Mouse (Mus musculus) right cerebral cortex, adult 2 months (tissue): ENCODE measurements around the gene Myh7.
A peak's percentile ranks its signal among the peaks of the same experiment; 100 is the strongest.
"Not testable (repeated sequence)": the region's sequence is repeated elsewhere in the genome, so short reads cannot be mapped to it uniquely, and the experiment has no call there.

Experiments
- DNase-seq, 2 experiments: peaks; one replicate each; pipeline ENCODE4 v3.0.0; 2021 to 2022; ENCODE audit warnings: low spot score in 2 of 2

Myh7 gene

DNA sequence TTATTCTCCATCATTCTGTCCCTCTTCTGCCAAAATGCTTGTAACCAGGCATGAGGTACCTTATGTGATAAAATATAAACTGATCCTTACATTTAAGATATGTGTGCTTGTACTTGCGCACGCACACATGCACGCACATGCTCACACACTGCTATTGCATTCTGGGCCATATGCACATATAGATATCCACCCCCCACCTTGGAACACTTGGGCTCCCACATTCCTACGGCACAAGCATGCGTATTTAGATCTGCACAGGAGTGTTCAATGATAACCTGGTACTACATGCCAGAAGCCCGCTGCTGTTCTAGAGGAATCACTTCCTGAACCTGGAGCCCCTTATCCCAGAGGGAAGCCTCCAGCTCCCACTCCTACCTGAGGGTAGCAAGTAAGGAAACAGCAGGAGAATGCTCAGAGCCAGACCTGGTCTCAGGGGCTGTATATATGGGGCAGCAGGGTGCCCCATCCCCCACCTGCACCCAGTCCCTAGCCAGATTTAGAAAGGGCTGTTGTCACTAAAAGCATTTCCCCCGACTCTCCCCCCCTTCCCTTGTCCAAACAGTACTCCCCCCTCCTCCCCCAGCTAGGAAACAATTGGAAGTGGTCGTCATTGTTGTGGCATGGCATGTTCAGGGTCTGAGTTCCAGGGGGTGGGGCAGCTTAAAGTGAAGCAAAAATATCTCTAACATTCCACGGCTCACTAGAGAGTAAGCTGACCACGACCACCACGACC lies at the start of gene Myh7:
Gene Myh7, minus strand, starts transcription at position 491 of the 733 bp plus-strand sequence.
- DNase-seq, result no peak

DNA sequence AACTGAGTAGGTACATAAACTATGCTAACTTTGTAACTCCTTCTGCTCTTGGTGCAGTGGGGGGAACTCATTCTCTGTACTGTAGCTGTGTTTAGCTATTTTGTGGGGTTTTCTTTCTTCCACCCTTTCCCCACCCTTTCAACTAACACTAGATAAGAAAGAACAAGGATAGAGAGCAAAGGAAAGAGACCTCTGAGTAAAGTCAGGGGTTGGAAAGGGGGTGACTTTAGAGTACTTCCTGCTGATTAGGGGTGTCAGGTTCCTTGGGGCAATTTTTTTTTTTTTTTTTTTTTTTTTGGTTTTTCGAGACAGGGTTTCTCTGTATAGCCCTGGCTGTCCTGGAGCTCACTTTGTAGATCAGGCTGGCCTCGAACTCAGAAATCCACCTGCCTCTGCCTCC lies 49.3 kb upstream of the Myh7 start:
- not testable (repeated sequence) for DNase-seq

- DNase-seq, result no peak
These were observed 38.3 kb upstream of the Myh7 start for GRCm38 (mm10) chr14:55032695-55033225.

DNA sequence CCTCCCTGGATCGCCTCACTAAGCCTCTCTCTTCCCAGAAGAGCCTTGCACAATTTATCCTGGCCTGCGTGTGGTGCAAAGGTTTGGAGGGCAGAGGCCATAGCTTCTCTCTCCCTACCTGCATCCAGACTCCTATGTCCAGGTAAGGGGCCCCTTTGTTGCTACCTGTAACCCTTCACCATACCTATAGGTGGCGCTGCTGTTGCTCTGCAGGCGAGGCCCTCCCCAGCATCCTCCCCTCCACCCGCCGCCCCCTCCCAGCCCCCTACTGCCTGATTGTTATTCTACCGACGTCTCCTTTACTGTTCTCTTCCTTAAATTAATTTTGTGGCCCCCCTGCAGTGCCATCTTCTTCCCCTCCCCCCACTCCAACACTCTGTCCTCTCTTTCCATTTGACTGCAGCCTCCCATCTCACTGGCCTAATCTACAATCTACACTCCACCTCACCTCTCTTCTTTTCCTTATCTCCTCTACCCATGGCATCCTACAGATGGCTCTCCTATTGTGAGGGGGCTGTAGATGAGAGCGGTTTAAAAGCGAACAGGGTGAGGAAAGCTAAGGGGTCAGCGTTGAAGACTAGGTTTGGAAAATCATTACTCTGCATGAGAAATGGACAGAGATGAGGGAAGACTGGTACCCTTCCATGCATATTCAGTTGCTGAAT lies 34.7 kb upstream of the Myh7 start:
- no peak for DNase-seq

- DNase-seq, result no peak
These were observed 34.0 kb upstream of the Myh7 start for GRCm38 (mm10) chr14:55028333-55028835.

DNA sequence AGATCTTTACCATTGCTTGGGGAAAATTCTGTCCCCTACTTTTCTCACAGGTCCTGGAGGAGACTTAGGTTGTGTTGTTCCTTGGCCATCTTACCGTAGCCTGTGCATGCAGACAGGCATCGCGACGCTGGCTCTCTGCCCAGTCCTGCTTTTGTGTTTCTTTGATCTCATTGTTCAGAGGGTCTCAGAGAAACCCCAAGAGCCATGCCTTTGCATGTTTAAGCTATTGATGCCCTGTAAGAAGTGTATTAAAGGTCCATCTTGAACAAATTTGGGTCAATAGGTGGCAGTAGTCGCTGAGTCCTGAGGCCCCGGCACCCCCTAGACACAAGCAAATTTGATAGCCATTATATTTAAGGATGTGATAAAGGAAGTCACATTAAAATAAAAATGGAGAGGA lies 33.2 kb upstream of the Myh7 start:
- DNase-seq, result peak in 1 of 2 experiments; percentile 14

DNA sequence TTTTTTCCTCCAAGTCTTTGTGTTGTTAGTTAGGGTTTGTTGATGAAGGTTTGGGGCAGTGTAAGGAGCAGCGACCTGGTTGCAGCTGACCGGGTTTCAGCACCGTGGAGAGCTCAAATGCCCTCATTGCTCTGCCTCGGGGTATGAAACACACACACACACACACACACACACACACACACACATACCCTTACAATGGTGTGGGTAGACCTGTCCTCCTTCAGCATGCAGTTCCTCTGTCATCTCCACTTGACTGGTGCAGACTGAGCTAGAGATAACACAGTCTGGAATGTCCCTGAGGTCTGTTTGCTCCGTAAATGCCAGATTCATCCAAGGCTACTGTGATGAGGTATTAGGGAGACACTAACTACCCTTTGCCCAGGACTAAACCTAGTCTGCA lies 32.8 kb upstream of the Myh7 start:
- DNase-seq, result no peak

GRCm38 (mm10) chr14:55025527-55025926 lies 31.1 kb upstream of the Myh7 start:
- DNase-seq, result peak in 1 of 2 experiments; percentile 19

DNA sequence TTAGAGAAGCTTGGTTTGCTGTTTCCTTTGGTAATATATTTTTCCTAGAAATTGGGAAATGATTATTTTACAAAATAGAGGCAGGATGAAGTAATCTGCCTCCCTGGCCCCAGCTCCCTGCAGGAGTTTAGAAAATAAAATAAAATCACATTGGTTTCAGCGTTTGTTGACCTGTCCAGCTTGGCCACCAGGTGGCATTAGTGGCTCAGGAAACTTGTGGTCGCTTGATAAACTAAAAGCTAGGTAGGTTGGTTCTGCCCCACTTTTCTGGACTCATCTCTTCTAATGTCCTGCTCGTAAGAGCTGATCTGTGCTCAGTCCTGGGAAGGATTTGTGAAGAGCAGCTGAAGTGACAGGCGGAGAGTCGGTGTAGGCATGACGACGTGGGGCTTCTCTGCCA lies 29.8 kb upstream of the Myh7 start:
- peak; percentile 77 to 78 for DNase-seq

GRCm38 (mm10) chr14:55023011-55023410 lies 28.6 kb upstream of the Myh7 start:
- DNase-seq, result no peak

GRCm38 (mm10) chr14:55020394-55020793 lies 26.0 kb upstream of the Myh7 start:
- no peak for DNase-seq

GRCm38 (mm10) chr14:55016876-55017275 lies 22.4 kb upstream of the Myh7 start:
- no peak for DNase-seq

DNA sequence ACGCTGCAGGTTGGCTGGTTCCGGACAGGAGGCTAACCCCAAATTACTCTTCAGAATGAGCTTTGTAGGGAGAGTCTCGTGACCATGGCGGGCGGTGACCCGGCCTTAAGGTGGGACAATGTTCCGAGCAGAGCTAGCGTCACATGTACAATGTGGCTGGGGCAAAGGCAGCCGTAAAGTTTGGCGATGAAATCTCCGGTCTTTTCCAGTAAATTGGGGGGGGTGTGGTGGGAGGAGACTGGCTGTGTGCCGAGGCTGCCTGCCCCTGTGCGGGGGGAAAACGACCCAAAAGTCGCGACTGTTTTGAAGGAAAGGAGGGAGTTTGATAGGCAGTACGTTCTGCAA lies 21.3 kb upstream of the Myh7 start:
- no peak for DNase-seq

DNA sequence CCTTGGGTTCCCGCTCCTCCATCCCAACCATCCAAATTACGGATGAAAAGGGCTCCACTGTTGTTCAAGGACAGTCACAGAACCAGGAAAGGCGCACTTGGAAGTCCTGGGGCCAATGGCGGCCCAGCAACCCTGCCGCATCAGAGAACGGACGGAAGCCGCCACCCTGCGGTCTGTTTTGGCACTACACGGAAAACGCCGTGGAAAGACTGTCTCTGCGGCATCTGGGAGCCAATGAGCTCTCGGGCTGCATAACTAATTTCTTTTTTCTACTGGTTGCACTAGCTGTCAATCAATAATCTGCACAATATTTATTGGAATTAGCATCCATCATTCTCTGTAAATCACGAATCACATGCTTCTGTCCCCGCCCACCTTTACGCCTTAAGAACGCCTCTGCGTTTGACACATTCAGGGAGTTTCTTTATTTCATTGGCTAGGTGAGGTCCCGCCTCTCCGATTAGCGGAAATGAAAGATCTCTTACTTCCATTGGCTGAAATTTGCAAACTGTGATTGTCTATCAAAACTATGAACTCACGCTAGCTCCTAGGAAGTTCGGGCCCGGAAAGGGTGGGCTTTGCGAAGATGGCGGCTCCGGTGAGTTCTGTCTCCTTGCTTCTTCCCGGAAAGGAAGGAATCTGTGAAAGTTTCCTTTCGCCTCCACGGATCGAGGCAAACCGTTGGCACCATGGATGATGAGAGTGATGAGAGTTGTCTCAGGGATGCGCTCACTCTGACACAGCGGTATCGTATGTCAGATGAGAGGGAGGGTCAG lies 20.8 kb upstream of the Myh7 start, which contains the start of gene Ngdn:
Gene Ngdn, plus strand, starts transcription at position 464 of the 776 bp plus-strand sequence.
- DNase-seq, result peak; percentile 100

DNA sequence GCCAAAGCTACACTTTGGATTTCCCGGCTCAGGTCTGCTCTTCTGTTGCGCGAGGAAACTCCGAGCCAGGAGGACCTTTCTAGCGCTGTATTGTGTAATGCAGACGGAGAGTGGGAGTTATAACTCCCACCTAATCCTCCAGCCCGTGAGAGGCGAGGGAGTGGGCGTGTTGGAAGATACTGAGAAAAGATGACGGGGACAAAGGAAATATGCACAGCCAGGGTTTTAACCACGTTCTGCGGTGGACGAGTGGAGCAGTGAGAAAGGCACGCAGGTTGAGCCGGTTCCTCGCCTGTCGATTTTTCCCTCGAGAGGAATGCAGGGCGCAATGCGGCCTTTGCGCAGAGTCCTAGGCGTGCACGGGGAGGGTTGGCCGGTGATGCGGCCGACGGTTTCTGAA lies 20.2 kb upstream of the Myh7 start:
- peak; percentile 81 to 82 for DNase-seq

DNA sequence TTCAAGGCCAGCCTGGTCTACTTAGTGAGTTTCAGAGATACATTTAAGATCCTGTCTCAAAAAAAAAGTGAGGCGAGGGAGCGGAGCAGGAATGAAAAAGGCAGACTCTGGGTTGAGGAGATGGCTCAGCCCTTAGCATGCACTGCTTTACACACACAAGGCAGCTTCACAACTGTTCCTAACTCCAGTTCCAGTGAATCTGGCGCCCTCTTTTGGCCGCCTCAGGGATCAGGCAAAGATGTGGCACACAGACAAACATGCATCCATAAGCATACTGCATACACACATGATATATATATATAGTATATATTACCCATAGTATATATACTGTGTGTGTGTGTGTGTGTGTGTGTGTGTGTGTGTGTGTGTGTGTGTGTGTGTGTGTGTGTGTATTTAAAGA lies 16.7 kb upstream of the Myh7 start:
- DNase-seq, result no peak

DNA sequence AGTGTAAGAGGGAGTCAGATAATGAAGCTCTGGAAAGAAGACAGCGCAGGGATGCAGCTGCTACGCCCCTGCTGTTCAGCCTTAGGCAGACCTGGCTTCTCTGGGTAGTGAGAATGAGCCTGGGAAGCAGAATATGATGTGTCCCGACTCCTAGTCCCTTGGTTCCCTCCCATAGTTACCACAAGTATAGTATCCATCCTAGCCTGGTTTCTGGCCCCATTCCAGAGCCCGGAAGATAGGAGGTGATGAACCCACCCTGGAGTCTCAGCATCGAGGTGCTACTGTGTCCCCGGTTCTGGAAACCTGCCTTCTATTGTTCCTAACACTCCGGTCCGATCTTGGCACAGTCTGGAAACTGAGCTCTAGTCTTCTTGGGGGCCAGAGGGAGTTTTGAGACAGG lies 14.0 kb upstream of the Myh7 start:
- no peak for DNase-seq

DNA sequence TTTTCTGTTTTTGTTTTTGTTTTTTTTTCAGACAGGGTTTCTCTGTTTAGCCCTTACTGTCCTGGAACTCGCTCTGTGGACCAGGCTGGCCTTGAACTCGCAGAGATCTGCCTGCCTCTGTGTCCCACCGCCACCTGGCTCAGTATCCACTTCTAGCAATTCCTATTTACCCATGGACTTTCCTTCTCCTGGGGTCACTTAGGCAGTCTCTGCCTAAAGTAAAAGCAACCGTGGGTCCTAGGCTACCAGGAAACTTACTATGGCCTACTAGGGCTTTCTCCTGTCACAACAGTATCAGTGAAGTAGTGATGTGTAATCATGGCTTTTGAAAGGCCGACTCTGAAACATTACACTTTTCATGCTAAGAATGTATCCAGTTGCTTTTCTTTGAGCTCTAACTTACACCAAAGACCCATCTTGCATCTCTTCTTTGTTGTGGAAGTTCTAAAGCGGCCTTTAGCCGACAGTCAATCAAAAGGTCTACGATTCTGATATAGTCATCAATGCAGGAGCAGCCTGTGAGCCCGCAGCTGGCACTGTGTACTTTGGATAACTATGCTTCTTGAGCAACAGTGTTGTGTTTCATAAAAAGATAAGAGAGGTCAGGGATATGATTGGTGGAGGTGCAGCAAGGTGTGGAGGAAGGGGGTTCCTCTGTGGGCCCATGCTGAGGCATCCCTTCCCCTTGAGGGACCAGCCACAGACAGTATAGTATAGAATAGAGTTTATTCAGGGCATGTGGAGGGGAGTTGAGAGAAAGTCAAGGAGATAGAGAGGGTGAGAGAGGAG lies 12.9 kb upstream of the Myh7 start:
- DNase-seq, result no peak

GRCm38 (mm10) chr14:55006541-55006940 lies 12.1 kb upstream of the Myh7 start:
- no peak for DNase-seq

- DNase-seq, result no peak
These were observed 11.5 kb upstream of the Myh7 start for GRCm38 (mm10) chr14:55005967-55006366.

DNA sequence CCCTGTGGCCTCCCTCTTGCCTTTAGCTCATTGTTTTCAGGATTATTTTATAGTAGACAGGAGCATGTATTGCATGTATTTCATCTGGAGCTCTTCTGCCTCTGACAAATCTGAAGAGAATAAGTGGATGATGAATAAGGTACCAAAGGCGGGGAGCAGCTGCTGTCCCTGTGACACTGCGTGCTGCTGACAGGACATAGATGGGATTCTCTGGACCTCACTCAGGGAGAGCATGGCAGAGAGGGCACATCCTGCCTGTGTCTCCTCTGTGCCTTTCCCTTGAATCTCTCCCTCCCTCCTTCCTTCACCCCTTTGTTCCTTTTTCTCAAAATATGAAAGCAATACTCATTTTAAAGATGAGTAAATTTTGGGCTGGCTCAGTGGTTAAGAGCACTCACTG lies 11.1 kb upstream of the Myh7 start:
- DNase-seq, result no peak
